Mouse (Mus musculus) forebrain, embryonic 13.5 days (tissue): ENCODE data around the gene 1700088E04Rik. TPM values are rescaled to one million over a fixed set of nuclear protein-coding genes. Genes with fewer than 3 reads are reported as not detected.

ENCODE experiments used
- ATAC-seq: fragments of 200-750 bp; cut with Nextera tagmentation; 2 replicates; pipeline ENCODE4 v1.8.0; 2017
- H3K27ac ChIP-seq: fragments of 300-500 bp; sonication (generic); 2 replicates; pipeline ENCODE4 v1.5.1; 2015; ENCODE audit warnings: inconsistent platforms, mild to moderate bottlenecking, moderate library complexity
- H3K27me3 ChIP-seq: fragments of 300-500 bp; sonication (generic); 2 replicates; pipeline ENCODE4 v1.6.1; 2015; ENCODE audit warnings: mild to moderate bottlenecking, inconsistent platforms
- H3K36me3 ChIP-seq: fragments of 300-500 bp; sonication (generic); 2 replicates; pipeline ENCODE4 v1.6.1; 2015; ENCODE audit warnings: mild to moderate bottlenecking, inconsistent platforms; ENCODE audit not compliant: poor library complexity, severe bottlenecking
- H3K4me1 ChIP-seq: fragments of 300-500 bp; sonication (generic); 2 replicates; pipeline ENCODE4 v1.6.1; 2015; ENCODE audit warnings: inconsistent platforms
- H3K4me2 ChIP-seq: fragments of 300-500 bp; sonication (generic); 2 replicates; pipeline ENCODE4 v1.6.1; 2015; ENCODE audit warnings: inconsistent platforms, mild to moderate bottlenecking, moderate library complexity
- H3K4me3 ChIP-seq: fragments of 300-500 bp; sonication (generic); 2 replicates; pipeline ENCODE4 v1.5.1; 2015; ENCODE audit warnings: mild to moderate bottlenecking, inconsistent platforms
- H3K9ac ChIP-seq: fragments of 300-500 bp; sonication (generic); 2 replicates; pipeline ENCODE4 v1.6.1; 2015; ENCODE audit warnings: mild to moderate bottlenecking, inconsistent platforms
- H3K9me3 ChIP-seq: fragments of 300-500 bp; sonication (generic); replicated peaks from 2 replicates; pipeline ENCODE4 v1.6.1; 2016; ENCODE audit warnings: inconsistent platforms
- WGBS: fragments of 180-500 bp; shearing (Covaris S2); methylation state at CpG from one replicate; pipeline ENCODE4 v1.1.7; 2015; 5-methylcytosine and 5-hydroxymethylcytosine counted together
- polyA plus RNA-seq: library from polyadenylated mRNA; unstranded; fragments of >200 nt; fragmentation: Nextera tagmentation; extraction: Ambion mirVana; gene quantifications from 2 replicates; pipeline ENCODE4 v1.2.1, GENCODE M21; 2015

Gene 1700088E04Rik
- polyA plus RNA-seq, 1 experiment from 2014 or later = 12.1 TPM

GRCm38 (mm10) chr15:79129311-79129710 lies 11.7 kb downstream of the 1700088E04Rik start:
- H3K4me2 ChIP-seq = no peak overlapping the region
- H3K27ac ChIP-seq = no peak overlapping the region
- ATAC-seq = no peak
- peaks cover 90% of the 10 kb centered on the region for H3K36me3 ChIP-seq
- no peaks in the 10 kb centered on the region for H3K4me1 ChIP-seq
- 85% methylated on average over 7 of the region's 7 CpGs for WGBS
- H3K9ac ChIP-seq = no peak overlapping the region
- H3K4me3 ChIP-seq = no peak overlapping the region
- H3K9me3 ChIP-seq = no peaks in the 10 kb centered on the region
- no peaks in the 10 kb centered on the region for H3K27me3 ChIP-seq

- H3K4me1 ChIP-seq = no peaks in the 10 kb centered on the region
- no peak overlapping the region for H3K9ac ChIP-seq
- 96% methylated on average over 5 of the region's 5 CpGs for WGBS
- no peaks in the 10 kb centered on the region for H3K9me3 ChIP-seq
- no peak overlapping the region for H3K27ac ChIP-seq
- no peak overlapping the region for H3K4me2 ChIP-seq
- H3K27me3 ChIP-seq = no peaks in the 10 kb centered on the region
- H3K36me3 ChIP-seq = peaks cover 90% of the 10 kb centered on the region
- no peak for ATAC-seq
- no peak overlapping the region for H3K4me3 ChIP-seq
Observed at GRCm38 (mm10) chr15:79128208-79128607, 12.8 kb downstream of the 1700088E04Rik start.

GRCm38 (mm10) chr15:79127101-79127500 lies 14.0 kb downstream of the 1700088E04Rik start:
- no peaks in the 10 kb centered on the region for H3K9me3 ChIP-seq
- no peak overlapping the region for H3K4me2 ChIP-seq
- H3K27ac ChIP-seq = no peak overlapping the region
- H3K27me3 ChIP-seq = no peaks in the 10 kb centered on the region
- no peak overlapping the region for H3K9ac ChIP-seq
- no peak for ATAC-seq
- H3K36me3 ChIP-seq = peaks cover 89% of the 10 kb centered on the region
- 91% methylated on average over 12 of the region's 12 CpGs for WGBS
- no peak overlapping the region for H3K4me3 ChIP-seq
- no peaks in the 10 kb centered on the region for H3K4me1 ChIP-seq

GRCm38 (mm10) chr15:79126217-79126932 lies 14.7 kb downstream of the 1700088E04Rik start:
- H3K4me1 ChIP-seq = no peaks in the 10 kb centered on the region
- H3K27ac ChIP-seq = no peak overlapping the region
- H3K4me3 ChIP-seq = no peak overlapping the region
- no peak overlapping the region for H3K9ac ChIP-seq
- H3K4me2 ChIP-seq = no peak overlapping the region
- 85% methylated on average over 13 of the region's 13 CpGs for WGBS
- H3K9me3 ChIP-seq = no peaks in the 10 kb centered on the region
- ATAC-seq = no peak
- no peaks in the 10 kb centered on the region for H3K27me3 ChIP-seq
- H3K36me3 ChIP-seq = peaks cover 81% of the 10 kb centered on the region

- peaks cover 64% of the 10 kb centered on the region for H3K36me3 ChIP-seq
- WGBS = 87% methylated on average over 10 of the region's 10 CpGs
- no peak overlapping the region for H3K4me3 ChIP-seq
- H3K4me2 ChIP-seq = no peak overlapping the region
- H3K9me3 ChIP-seq = no peaks in the 10 kb centered on the region
- no peaks in the 10 kb centered on the region for H3K27me3 ChIP-seq
- H3K27ac ChIP-seq = no peak overlapping the region
- no peak for ATAC-seq
- no peak overlapping the region for H3K9ac ChIP-seq
- H3K4me1 ChIP-seq = no peaks in the 10 kb centered on the region
Observed at GRCm38 (mm10) chr15:79124331-79124875, 16.6 kb downstream of the 1700088E04Rik start.

- WGBS = 85% methylated on average over 6 of the region's 6 CpGs
- H3K4me3 ChIP-seq = no peak overlapping the region
- H3K9me3 ChIP-seq = no peaks in the 10 kb centered on the region
- H3K27ac ChIP-seq = no peak overlapping the region
- ATAC-seq = no peak
- no peak overlapping the region for H3K9ac ChIP-seq
- H3K4me2 ChIP-seq = no peak overlapping the region
- H3K27me3 ChIP-seq = no peaks in the 10 kb centered on the region
- peaks cover 66% of the 10 kb centered on the region for H3K36me3 ChIP-seq
- no peaks in the 10 kb centered on the region for H3K4me1 ChIP-seq
Observed at GRCm38 (mm10) chr15:79123751-79124150, 17.3 kb downstream of the 1700088E04Rik start.

- Histone ChIP-seq H3K27me3 (no peaks in the 10 kb centered on the region), H3K9me3 (no peaks in the 10 kb centered on the region), H3K4me3 (no peak overlapping the region), H3K4me1 (no peaks in the 10 kb centered on the region), H3K4me2 (no peak overlapping the region), H3K9ac (no peak overlapping the region), H3K27ac (no peak overlapping the region), H3K36me3 (peaks cover 65% of the 10 kb centered on the region)
- no peak for ATAC-seq
- 78% methylated on average over 13 of the region's 13 CpGs for WGBS
Observed at GRCm38 (mm10) chr15:79122546-79122945, 18.5 kb downstream of the 1700088E04Rik start.

- no peaks in the 10 kb centered on the region for H3K4me1 ChIP-seq
- H3K27me3 ChIP-seq = no peaks in the 10 kb centered on the region
- H3K9ac ChIP-seq = no peak overlapping the region
- no peak overlapping the region for H3K4me2 ChIP-seq
- 84% methylated on average over 4 of the region's 4 CpGs for WGBS
- ATAC-seq = no peak
- H3K9me3 ChIP-seq = no peaks in the 10 kb centered on the region
- H3K27ac ChIP-seq = no peak overlapping the region
- H3K36me3 ChIP-seq = peaks cover 64% of the 10 kb centered on the region
- no peak overlapping the region for H3K4me3 ChIP-seq
Observed at GRCm38 (mm10) chr15:79122119-79122518, 18.9 kb downstream of the 1700088E04Rik start.

- no peak overlapping the region for H3K4me3 ChIP-seq
- no peaks in the 10 kb centered on the region for H3K27me3 ChIP-seq
- H3K36me3 ChIP-seq = peaks cover 50% of the 10 kb centered on the region
- H3K4me2 ChIP-seq = no peak overlapping the region
- H3K27ac ChIP-seq = no peak overlapping the region
- no peak overlapping the region for H3K9ac ChIP-seq
- no peaks in the 10 kb centered on the region for H3K4me1 ChIP-seq
- H3K9me3 ChIP-seq = no peaks in the 10 kb centered on the region
- WGBS = 88% methylated on average over 9 of the region's 9 CpGs
- ATAC-seq = no peak
Observed at GRCm38 (mm10) chr15:79119491-79119890, 21.6 kb downstream of the 1700088E04Rik start.

- no peak for ATAC-seq
- H3K9me3 ChIP-seq = no peaks in the 10 kb centered on the region
- no peak overlapping the region for H3K27ac ChIP-seq
- H3K4me1 ChIP-seq = peaks cover 15% of the 10 kb centered on the region
- no peak overlapping the region for H3K9ac ChIP-seq
- no peaks in the 10 kb centered on the region for H3K27me3 ChIP-seq
- H3K36me3 ChIP-seq = peaks cover 29% of the 10 kb centered on the region; the same call in 1 of the 2 replicates
- H3K4me3 ChIP-seq = no peak overlapping the region
- no peak overlapping the region for H3K4me2 ChIP-seq
- WGBS = 74% methylated on average over 5 of the region's 5 CpGs
Observed at GRCm38 (mm10) chr15:79115276-79115675, 25.8 kb downstream of the 1700088E04Rik start.

- WGBS = 70% methylated on average over 4 of the region's 4 CpGs
- no peak for ATAC-seq
- Histone ChIP-seq H3K9ac (no peak overlapping the region), H3K27ac (no peak overlapping the region), H3K4me3 (no peak overlapping the region), H3K27me3 (no peaks in the 10 kb centered on the region; the same call in 1 of the 2 replicates), H3K9me3 (no peaks in the 10 kb centered on the region), H3K4me1 (peaks cover 34% of the 10 kb centered on the region), H3K4me2 (no peak overlapping the region), H3K36me3 (peaks cover 9% of the 10 kb centered on the region; the same call in 1 of the 2 replicates)
Observed at GRCm38 (mm10) chr15:79111774-79112173, 29.3 kb downstream of the 1700088E04Rik start.

- Histone ChIP-seq H3K36me3 (peaks cover 6% of the 10 kb centered on the region; the same call in 1 of the 2 replicates), H3K4me3 (peak overlapping the region; percentile 90), H3K9ac (peak overlapping the region; percentile 89)
Observed at GRCm38 (mm10) chr15:79110528-79110927, 30.5 kb downstream of the 1700088E04Rik start.

More at GRCm38 (mm10) chr15:79110528-79110927, 30.5 kb downstream of the 1700088E04Rik start:
- H3K27ac ChIP-seq = no peak overlapping the region
- 66% methylated on average over 2 of the region's 2 CpGs for WGBS
- peaks cover 34% of the 10 kb centered on the region for H3K4me1 ChIP-seq
- H3K27me3 ChIP-seq = peaks cover 2% of the 10 kb centered on the region; the same call in 1 of the 2 replicates
- ATAC-seq = no peak
- H3K9me3 ChIP-seq = no peaks in the 10 kb centered on the region
- peak overlapping the region; percentile 96 for H3K4me2 ChIP-seq
